Mouse (Mus musculus) lung, postnatal 0 days (tissue): ENCODE measurements around the gene Bola1.

Experiments
- CTCF ChIP-seq: IDR thresholded peaks from 2 replicates; pipeline ENCODE4 v1.5.1; 2016; ENCODE audit warnings: antibody characterized with exemption, mild to moderate bottlenecking
- EP300 ChIP-seq: IDR thresholded peaks from 2 replicates; pipeline ENCODE4 v1.6.1; 2016; ENCODE audit warnings: antibody characterized with exemption, mild to moderate bottlenecking, control low read depth

- TF ChIP-seq EP300 (no peak), CTCF (no peak)
These were observed 37.7 kb upstream of the Bola1 start for GRCm38 (mm10) chr3:96257190-96257589.
